Mouse (Mus musculus) liver, adult (tissue): ENCODE data around the gene Colgalt2.

Experiments
- GATA4 ChIP-seq: IDR thresholded peaks from 2 replicates; pipeline ENCODE4 v1.6.1; 2014; ENCODE audit warnings: mild to moderate bottlenecking, low read length; ENCODE audit not compliant: insufficient replicate concordance

The Colgalt2 gene

GRCm38 (mm10) chr1:152506726-152507125 is 107.1 kb downstream of the Colgalt2 start:
- no peak for TF ChIP-seq GATA4

DNA sequence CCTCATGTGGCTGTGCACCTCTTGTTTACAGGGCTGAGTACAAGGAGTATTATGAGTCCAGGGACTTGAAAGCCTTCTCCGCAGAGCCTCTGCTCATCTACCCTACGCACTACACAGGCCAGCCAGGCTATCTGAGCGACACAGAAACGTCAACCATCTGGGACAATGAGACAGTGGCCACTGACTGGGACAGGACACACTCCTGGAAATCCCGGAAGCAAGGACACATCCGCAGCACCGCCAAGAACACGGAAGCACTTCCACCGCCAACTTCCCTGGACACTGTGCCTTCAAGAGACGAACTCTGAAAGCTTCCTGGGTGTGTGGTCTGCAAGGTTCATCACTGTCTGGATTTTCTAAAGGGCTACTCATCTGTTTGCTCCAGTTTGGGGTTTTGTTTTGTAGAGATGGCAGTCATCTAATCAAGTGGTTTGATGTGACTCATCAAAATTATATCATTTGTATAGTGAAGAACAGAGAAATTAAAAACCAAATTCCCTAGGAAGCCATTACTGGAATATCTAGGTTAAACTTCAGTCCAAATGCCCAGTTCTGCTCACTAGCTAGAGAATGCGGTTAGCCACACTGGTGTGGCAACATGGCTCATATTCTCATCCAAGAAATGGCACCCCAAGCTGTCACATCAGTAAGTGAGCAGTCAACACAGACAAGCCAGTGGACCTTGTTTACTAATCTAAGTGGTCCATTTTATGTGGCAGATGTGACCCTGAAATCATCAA is 109.0 kb downstream of the Colgalt2 start:
- no peak for TF ChIP-seq GATA4

DNA sequence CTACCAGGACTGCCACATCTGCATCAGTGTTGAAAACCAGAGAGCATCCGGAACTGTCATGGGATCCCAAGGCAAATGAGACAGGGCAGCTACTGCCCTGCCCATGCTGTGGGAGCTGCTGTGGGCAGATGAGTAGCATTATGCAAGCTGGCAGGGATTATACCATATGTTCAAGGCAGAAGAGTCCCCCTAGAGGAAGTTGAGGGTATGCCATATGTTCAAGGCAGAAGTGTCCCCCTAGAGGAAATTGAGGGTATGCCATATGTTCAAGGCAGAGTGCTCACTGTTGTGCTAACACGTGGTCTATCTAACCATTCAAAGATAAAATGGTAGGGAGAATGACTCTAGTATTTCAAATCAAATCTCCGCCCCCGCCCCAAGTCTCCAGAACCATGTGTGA is 111.6 kb downstream of the Colgalt2 start:
- no peak for TF ChIP-seq GATA4

- no peak for TF ChIP-seq GATA4
Observed at GRCm38 (mm10) chr1:152514256-152514655, 114.6 kb downstream of the Colgalt2 start.

GRCm38 (mm10) chr1:152517057-152517570 is 117.5 kb downstream of the Colgalt2 start:
- no peak for TF ChIP-seq GATA4

GRCm38 (mm10) chr1:152518971-152519370 is 119.3 kb downstream of the Colgalt2 start:
- TF ChIP-seq GATA4 = no peak

GRCm38 (mm10) chr1:152520798-152521575 is 121.4 kb downstream of the Colgalt2 start:
- peak; percentile 36; the same call in 1 of the 2 replicates for TF ChIP-seq GATA4

GRCm38 (mm10) chr1:152522226-152522625 is 122.6 kb downstream of the Colgalt2 start:
- TF ChIP-seq GATA4 = no peak

DNA sequence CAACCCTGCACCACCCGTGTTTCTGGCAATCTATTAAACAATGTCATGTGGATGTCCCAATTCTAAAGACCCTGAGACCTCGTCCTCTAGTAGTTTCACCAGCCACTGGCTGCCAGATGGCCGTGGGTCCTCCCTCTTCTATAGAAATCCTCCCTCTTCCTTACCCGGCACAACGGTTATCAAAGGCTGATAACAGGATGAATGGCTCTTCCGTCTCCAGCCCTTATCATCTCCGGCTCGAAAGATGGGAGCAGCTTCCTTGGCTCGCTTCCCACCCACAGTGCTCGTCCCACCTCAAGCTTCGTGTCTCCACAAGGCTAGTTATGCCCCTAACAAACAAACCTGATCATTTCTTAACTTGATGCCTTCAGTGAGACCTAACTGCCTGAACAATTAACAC is 123.7 kb downstream of the Colgalt2 start:
- TF ChIP-seq GATA4 = peak; percentile 98

DNA sequence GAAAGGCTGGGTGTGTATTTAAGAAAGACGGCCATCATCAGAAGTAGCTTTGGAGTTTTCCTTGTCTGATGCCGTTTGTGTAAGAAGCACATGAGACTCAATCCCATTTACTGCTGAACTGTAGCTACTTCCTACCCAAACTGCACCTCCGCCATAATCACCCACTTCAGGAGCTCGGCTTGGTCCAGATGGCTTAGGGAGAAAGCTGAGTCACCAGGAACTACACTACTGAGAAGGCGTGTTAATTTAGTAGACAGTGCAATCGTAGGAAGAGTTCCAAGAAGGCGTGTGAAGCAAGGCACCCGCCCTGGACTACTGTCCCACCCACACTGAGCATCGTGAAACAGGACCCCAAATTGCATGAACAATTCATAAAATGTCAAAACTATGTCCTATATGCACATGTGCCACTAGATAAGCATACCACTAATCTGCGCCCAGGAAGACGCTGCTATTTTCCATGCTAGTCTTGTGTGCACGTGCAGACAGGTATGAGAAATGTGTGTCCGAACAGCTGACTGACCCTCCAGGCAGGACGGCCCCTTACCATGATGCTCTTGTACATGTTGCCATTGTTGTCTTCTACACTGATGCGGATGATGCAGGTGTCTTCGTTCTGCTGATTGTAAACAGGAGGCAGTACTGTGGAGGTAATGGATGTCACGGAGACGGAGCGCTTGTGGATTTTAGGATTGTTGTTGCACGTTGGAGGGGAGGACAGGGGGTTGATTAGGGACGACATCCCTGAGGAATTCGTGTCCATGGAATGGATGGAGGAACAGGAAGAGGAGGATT is 124.7 kb downstream of the Colgalt2 start:
- no peak for TF ChIP-seq GATA4

DNA sequence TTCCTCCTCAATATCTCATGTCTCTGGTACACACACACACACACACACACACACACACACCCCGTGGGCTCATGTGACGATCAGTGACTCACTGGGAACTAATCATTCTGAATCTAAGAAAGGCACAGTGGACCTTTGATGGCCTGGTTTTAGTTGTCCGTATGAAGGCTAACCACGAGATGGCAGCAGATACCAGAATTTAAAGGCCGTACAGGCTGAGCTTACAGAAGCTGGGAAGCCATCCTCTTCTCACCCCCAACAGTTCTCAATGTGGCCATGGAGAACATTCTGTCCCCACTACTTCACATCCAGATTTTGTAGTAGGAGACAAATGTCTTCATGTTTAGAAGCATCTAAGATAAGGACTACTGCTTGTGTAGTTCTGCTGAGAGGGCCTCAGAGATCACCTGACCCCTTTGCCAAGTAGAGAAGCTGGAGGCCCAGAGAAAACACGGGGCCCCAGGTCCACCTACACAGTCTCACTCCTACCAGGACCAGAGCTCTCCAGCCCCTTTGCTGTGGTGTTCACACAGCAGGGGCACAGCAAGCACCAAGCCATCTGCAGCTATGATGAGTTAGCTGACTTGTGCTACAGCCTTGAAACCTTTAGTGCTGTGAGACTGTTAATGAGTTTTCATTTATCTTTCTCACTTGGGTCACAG is 125.5 kb downstream of the Colgalt2 start:
- 0 out of 2 replicates have a peak, but pooled peaks have one; percentile 35 for TF ChIP-seq GATA4

DNA sequence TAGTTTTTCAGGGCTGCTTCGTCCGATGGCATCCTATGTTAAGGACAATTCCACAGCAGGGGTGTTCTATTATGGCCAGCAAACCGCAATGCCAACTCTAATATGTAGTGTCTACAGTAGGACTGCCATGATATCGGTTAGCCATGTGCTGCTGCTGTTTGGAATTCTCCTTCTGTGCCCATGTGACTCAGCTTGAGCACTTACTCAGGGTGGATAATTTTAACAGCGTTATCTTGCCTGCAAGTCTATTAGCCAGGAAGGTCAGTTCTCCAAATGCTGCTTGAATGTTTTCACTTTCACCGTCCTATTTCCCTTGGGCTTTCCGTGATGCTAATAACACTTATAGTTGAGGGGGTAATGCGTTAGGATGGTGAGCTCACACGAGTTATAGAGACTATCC is 126.5 kb downstream of the Colgalt2 start:
- TF ChIP-seq GATA4 = peak; percentile 78; the same call in 1 of the 2 replicates

- TF ChIP-seq GATA4 = no peak
Observed at GRCm38 (mm10) chr1:152528214-152528613, 128.6 kb downstream of the Colgalt2 start.

DNA sequence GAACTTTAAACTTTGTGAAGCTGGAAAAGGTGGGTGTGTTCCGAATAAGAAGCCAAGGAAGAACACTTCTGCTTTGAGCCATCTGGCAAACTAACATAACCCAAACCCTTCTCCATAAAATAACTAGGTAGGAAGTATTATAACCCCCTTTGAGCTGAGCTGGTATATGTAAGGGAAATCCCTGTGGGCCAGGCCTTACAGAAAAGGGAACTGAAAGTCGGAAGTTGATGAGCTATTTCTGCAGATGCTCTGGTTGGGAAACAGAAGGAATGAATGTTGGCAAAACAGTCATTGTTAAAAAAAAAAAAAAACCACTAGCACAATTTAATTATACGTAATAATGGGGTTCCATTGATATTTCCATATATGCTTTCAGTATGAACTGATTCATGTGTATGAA is 129.1 kb downstream of the Colgalt2 start:
- TF ChIP-seq GATA4 = no peak

- peak; percentile 70; the same call in 1 of the 2 replicates for TF ChIP-seq GATA4
Observed at GRCm38 (mm10) chr1:152531498-152531897, 131.9 kb downstream of the Colgalt2 start.
